Mouse (Mus musculus): Measurements from ENCODE around the gene Tcl1b3.

- TF ChIP-seq CTCF (IDR thresholded peaks at IDR 0.05; ENCODE audit: borderline replicate concordance, extremely low read depth, insufficient read depth, insufficient read length) (no peak), POLR2A (IDR thresholded peaks at IDR 0.05; ENCODE audit: borderline replicate concordance, extremely low read depth, insufficient read depth, insufficient read length, poor library complexity, severe bottlenecking) (no peak)
Measured at GRCm38 (mm10) chr12:105158842-105159241, 32.0 kb upstream of the Tcl1b3 start.
